Mouse (Mus musculus) ES-Bruce4 (cell line): ENCODE data around the gene Gstm7.

Experiments
- CTCF ChIP-seq: IDR thresholded peaks from one replicate; pipeline ENCODE4 v1.8.1; 2011; ENCODE audit warnings: low read depth, low read length
- EP300 ChIP-seq: IDR thresholded peaks from 2 replicates; pipeline ENCODE4 v1.6.1; 2011; ENCODE audit warnings: low read depth, low read length; ENCODE audit not compliant: insufficient read depth
- POLR2A ChIP-seq: IDR thresholded peaks from one replicate; pipeline ENCODE4 v1.8.1; 2011; ENCODE audit warnings: low read length; ENCODE audit not compliant: insufficient read depth

DNA sequence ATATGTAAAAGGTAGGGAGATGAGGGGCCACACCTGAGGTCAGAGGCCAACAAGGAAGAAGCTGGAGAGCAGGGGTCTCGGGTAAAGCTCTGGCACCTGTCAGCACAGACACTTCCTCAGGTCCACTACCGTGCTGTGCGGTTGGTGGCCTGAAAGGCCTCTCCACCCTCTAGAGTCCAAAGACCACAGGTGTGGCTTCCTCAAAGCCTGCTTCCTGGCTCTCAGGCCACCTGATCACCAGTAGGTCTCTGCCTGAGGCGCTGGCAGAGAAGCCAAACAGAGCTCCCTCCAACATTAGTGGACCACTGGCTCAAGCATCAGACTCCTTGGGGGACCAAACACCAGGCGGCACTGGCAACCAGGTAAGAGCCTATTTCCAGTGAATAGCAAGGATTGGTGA is 54.6 kb downstream of the Gstm7 start, which contains the start of gene Eps8l3:
- no peak for TF ChIP-seq POLR2A
- no peak for TF ChIP-seq CTCF
- TF ChIP-seq EP300: no peak
